Mouse (Mus musculus) CH12.LX (cell line): ENCODE data around the gene Mrpl49. TPM values are rescaled to one million over a fixed set of nuclear protein-coding genes. Genes with fewer than 3 reads are reported as not detected.

Source experiments
- DNase-seq: peaks from one replicate; pipeline ENCODE4 v3.0.0-alpha.2; 2013; ENCODE audit errors: extremely low read depth
- H3K27ac ChIP-seq: 2 replicates; pipeline ENCODE4 v1.5.1; 2012; ENCODE audit warnings: low read depth, mild to moderate bottlenecking, control low read depth, moderate library complexity; ENCODE audit not compliant: insufficient read depth
- H3K27me3 ChIP-seq: replicated peaks from 2 replicates; pipeline ENCODE3; 2012; ENCODE audit warnings: inconsistent platforms
- H3K36me3 ChIP-seq, 2 experiments: replicated peaks in 1 of 2; 2 replicates each; pipeline versions ENCODE3 to v1.6.1; 2012; ENCODE audit warnings: inconsistent platforms in 1 of 2, low read length in 1 of 2, mild to moderate bottlenecking in 1 of 2, mixed read lengths in 1 of 2, moderate library complexity in 1 of 2; ENCODE audit not compliant: control insufficient read depth in 1 of 2, insufficient read depth in 1 of 2
- H3K4me1 ChIP-seq, 2 experiments: 2 replicates each; pipeline ENCODE4 v1.6.1; 2012; ENCODE audit warnings: inconsistent platforms in 1 of 2, moderate library complexity in 1 of 2; ENCODE audit not compliant: insufficient read depth in 2 of 2, control insufficient read depth in 1 of 2
- H3K4me2 ChIP-seq: 2 replicates; pipeline ENCODE4 v1.6.1; 2012; ENCODE audit warnings: low read depth, mild to moderate bottlenecking, control low read depth; ENCODE audit not compliant: poor library complexity, insufficient read depth, severe bottlenecking
- H3K4me3 ChIP-seq, 3 experiments: fragments of 150-350 bp in 1 of 3; sonication (generic) in 1 of 3; replicated peaks in 1 of 3; 2 replicates each; pipeline versions ENCODE3 to v1.5.1; 2011 to 2012; ENCODE audit warnings: low read depth in 2 of 3, low read length in 2 of 3, mild to moderate bottlenecking in 2 of 3, moderate library complexity in 2 of 3, control low read depth in 1 of 3, improper control_type of control experiment in 1 of 3, inconsistent platforms in 1 of 3, mixed read lengths in 1 of 3; ENCODE audit not compliant: poor library complexity in 1 of 3
- H3K79me2 ChIP-seq: replicated peaks from 2 replicates; pipeline ENCODE4 v1.6.1; 2012; ENCODE audit warnings: mild to moderate bottlenecking, moderate library complexity; ENCODE audit not compliant: control insufficient read depth, poor library complexity, insufficient read depth, severe bottlenecking; ENCODE audit errors: extremely low read depth
- H3K9ac ChIP-seq: 2 replicates; pipeline ENCODE4 v1.6.1; 2012; ENCODE audit warnings: low read depth, mild to moderate bottlenecking, control low read depth, moderate library complexity; ENCODE audit not compliant: insufficient read depth
- H3K9me3 ChIP-seq: replicated peaks from 2 replicates; pipeline ENCODE3; 2012; ENCODE audit warnings: low read length, inconsistent platforms, mixed read lengths
- CTCF ChIP-seq, 2 experiments: IDR thresholded peaks in 1 of 2; conservative IDR thresholded peaks in 1 of 2; 2 replicates each; pipeline ENCODE4 v1.5.1; 2011 to 2012; ENCODE audit warnings: low read depth in 2 of 2, low read length in 2 of 2, improper control_type of control experiment in 1 of 2, inconsistent platforms in 1 of 2, mild to moderate bottlenecking in 1 of 2, moderate library complexity in 1 of 2
- ELF1 ChIP-seq: IDR thresholded peaks from 2 replicates; pipeline ENCODE4 v1.6.1; 2014; ENCODE audit warnings: low read depth, mild to moderate bottlenecking, inconsistent platforms, low read length, improper control_type of control experiment
- HCFC1 ChIP-seq: IDR thresholded peaks from 2 replicates; pipeline ENCODE4 v1.6.1; 2012; ENCODE audit warnings: low read depth, mild to moderate bottlenecking, inconsistent platforms, low read length, improper control_type of control experiment
- IRF4 ChIP-seq: IDR thresholded peaks from 2 replicates; pipeline ENCODE4 v1.6.1; 2014; ENCODE audit warnings: low read depth, mild to moderate bottlenecking, inconsistent platforms, low read length, improper control_type of control experiment
- JUN ChIP-seq: IDR thresholded peaks from 2 replicates; pipeline ENCODE4 v1.6.1; 2011; ENCODE audit warnings: low read depth, mild to moderate bottlenecking, low read length, improper control_type of control experiment, moderate library complexity; ENCODE audit not compliant: insufficient read depth
- MAFK ChIP-seq: IDR thresholded peaks from 2 replicates; pipeline ENCODE4 v1.6.1; 2011; ENCODE audit warnings: low read length, improper control_type of control experiment; ENCODE audit not compliant: insufficient replicate concordance
- MEF2A ChIP-seq: IDR thresholded peaks from 2 replicates; pipeline ENCODE4 v1.6.1; 2014; ENCODE audit warnings: low read depth, mild to moderate bottlenecking, inconsistent platforms, low read length, improper control_type of control experiment, borderline replicate concordance
- MXI1 ChIP-seq: IDR thresholded peaks from 2 replicates; pipeline ENCODE4 v1.6.1; 2011; ENCODE audit warnings: mild to moderate bottlenecking, low read depth, low read length, improper control_type of control experiment
- MYC ChIP-seq: IDR thresholded peaks from 2 replicates; pipeline ENCODE4 v1.6.1; 2011; ENCODE audit warnings: low read depth, mild to moderate bottlenecking, improper control_type of control experiment, low read length
- POLR2AphosphoS2 ChIP-seq: IDR thresholded peaks from 2 replicates; pipeline ENCODE4 v1.6.1; 2011; ENCODE audit warnings: low read depth, low read length, improper control_type of control experiment
- RAD21 ChIP-seq: IDR thresholded peaks from 2 replicates; pipeline ENCODE4 v1.6.1; 2011; ENCODE audit warnings: low read depth, mild to moderate bottlenecking, low read length, improper control_type of control experiment, moderate library complexity
- RCOR1 ChIP-seq: conservative IDR thresholded peaks from 2 replicates; pipeline ENCODE4 v1.6.1; 2012; ENCODE audit warnings: low read depth, mild to moderate bottlenecking, inconsistent platforms, low read length, improper control_type of control experiment
- SIN3A ChIP-seq: IDR thresholded peaks from 2 replicates; pipeline ENCODE4 v1.6.1; 2012; ENCODE audit warnings: low read length, improper control_type of control experiment, inconsistent platforms
- TCF12 ChIP-seq: IDR thresholded peaks from 2 replicates; pipeline ENCODE4 v1.6.1; 2014; ENCODE audit warnings: low read depth, mild to moderate bottlenecking, inconsistent platforms, low read length, improper control_type of control experiment
- UBTF ChIP-seq: IDR thresholded peaks from 2 replicates; pipeline ENCODE4 v1.6.1; 2012; ENCODE audit warnings: low read depth, mild to moderate bottlenecking, inconsistent platforms, low read length, improper control_type of control experiment, moderate library complexity
- USF2 ChIP-seq: conservative IDR thresholded peaks from 2 replicates; pipeline ENCODE4 v1.6.1; 2011; ENCODE audit warnings: low read depth, low read length, improper control_type of control experiment
- ZC3H11A ChIP-seq: IDR thresholded peaks from 2 replicates; pipeline ENCODE4 v1.6.1; 2012; ENCODE audit warnings: low read depth, mild to moderate bottlenecking, inconsistent platforms, low read length, improper control_type of control experiment
- ZKSCAN1 ChIP-seq: IDR thresholded peaks from 2 replicates; pipeline ENCODE4 v1.6.1; 2012; ENCODE audit warnings: low read depth, inconsistent platforms, low read length, improper control_type of control experiment, borderline replicate concordance
- ZMIZ1 ChIP-seq: IDR thresholded peaks from 2 replicates; pipeline ENCODE4 v1.6.1; 2012; ENCODE audit warnings: low read depth, mild to moderate bottlenecking, inconsistent platforms, low read length, improper control_type of control experiment
- ZNF384 ChIP-seq: IDR thresholded peaks from 2 replicates; pipeline ENCODE4 v1.6.1; 2012; ENCODE audit warnings: low read depth, low read length, improper control_type of control experiment, inconsistent platforms
- dilution Hi-C: fragments of 300-500 bp; cut with MboI; formaldehyde crosslinking; loops from 2 replicates; pipeline ENCODE4 v1.14.3; 2020; ENCODE audit warnings: low sequenced_read_pairs; ENCODE audit not compliant: extremely low pct_unique_long_range_greater_than_20kb, extremely low pct_ligation_motif_present
- in situ Hi-C: fragments of 300-500 bp; cut with MboI; formaldehyde crosslinking; loops from 3 replicates; pipeline ENCODE4 v1.14.3; 2019; ENCODE audit warnings: low sequenced_read_pairs, low pct_ligation_motif_present, low pct_unique_long_range_greater_than_20kb, mixed read lengths
- polyA plus RNA-seq: library from polyadenylated mRNA; unstranded; fragments of >175 nt; gene quantifications from 2 replicates; pipeline ENCODE4 v1.2.1, GENCODE M21; 2012; ENCODE audit warnings: low read depth; ENCODE audit not compliant: insufficient read length
- total RNA-seq, 2 experiments: library from RNA; depleted of rRNA; stranded (reverse); fragments of 300-350 nt in 1 of 2; fragments of >200 nt in 1 of 2; gene quantifications; 2 replicates each; pipeline ENCODE4 v1.2.3; 2012 to 2014

Gene Mrpl49
- total and polyA plus RNA-seq, 3 experiments: 37.4 to 66.6 (median 59.0) TPM

- DNase-seq: no peak
- in situ Hi-C loops: no loop called here
- TF ChIP-seq MYC (no peak), MEF2A (no peak), RAD21 (no peak), MAFK (no peak), ZKSCAN1 (no peak), POLR2AphosphoS2 (no peak), RCOR1 (no peak), USF2 (no peak), IRF4 (no peak), UBTF (no peak), MXI1 (no peak), JUN (no peak)
- Histone ChIP-seq H3K4me2 (no peak overlapping the region), H3K27ac (no peak overlapping the region), H3K79me2 (no peaks in the 10 kb centered on the region), H3K27me3 (no peaks in the 10 kb centered on the region), H3K4me3 (no peak overlapping the region), H3K9me3 (no peaks in the 10 kb centered on the region), H3K9ac (no peak overlapping the region), H3K36me3 (no peaks in the 10 kb centered on the region), H3K4me1 (peaks cover 12 to 22% of the 10 kb centered on the region in 2 experiments)
- dilution Hi-C loops: no loop called here
Measured at GRCm38 (mm10) chr19:6038326-6038725, 19.3 kb downstream of the Mrpl49 start.

- TF ChIP-seq SIN3A: no peak
- TF ChIP-seq RAD21: no peak
- TF ChIP-seq ZC3H11A: no peak
- no peak for TF ChIP-seq TCF12
- TF ChIP-seq HCFC1: no peak
- no peak for TF ChIP-seq CTCF (conservative IDR thresholded peaks at IDR 0.05 in 1 of 2, IDR thresholded peaks at IDR 0.05 in 1 of 2; ENCODE audit: low read depth in 2 of 2, low read length in 2 of 2)
- no peak for TF ChIP-seq ZNF384
- no peak for TF ChIP-seq MXI1
- TF ChIP-seq USF2: no peak
- no peak for TF ChIP-seq ZKSCAN1
- TF ChIP-seq ELF1: no peak
- TF ChIP-seq MYC: no peak
- no peak for TF ChIP-seq ZMIZ1
- Histone ChIP-seq H3K4me2 (no peak overlapping the region), H3K4me3 (no peak overlapping the region), H3K27me3 (no peaks in the 10 kb centered on the region), H3K9ac (no peak overlapping the region), H3K4me1 (peaks cover 12 to 18% of the 10 kb centered on the region in 2 experiments), H3K27ac (no peak overlapping the region), H3K9me3 (no peaks in the 10 kb centered on the region), H3K79me2 (no peaks in the 10 kb centered on the region), H3K36me3 (no peaks in the 10 kb centered on the region)
- in situ Hi-C loops: no loop called here
- no peak for DNase-seq
- dilution Hi-C loops: no loop called here
Measured at GRCm38 (mm10) chr19:6037695-6038094, 19.9 kb downstream of the Mrpl49 start.
